Mouse (Mus musculus) kidney, postnatal 14 days (tissue): Measurements from ENCODE around the gene Ipmk.

Experiments
- DNase-seq: peaks from one replicate; pipeline ENCODE4 v3.0.0; 2022; ENCODE audit warnings: mixed read lengths

Gene Ipmk

GRCm38 (mm10) chr10:71342030-71342805, 5.3 kb upstream of the Ipmk start:
- peak; percentile 62 for DNase-seq

DNA sequence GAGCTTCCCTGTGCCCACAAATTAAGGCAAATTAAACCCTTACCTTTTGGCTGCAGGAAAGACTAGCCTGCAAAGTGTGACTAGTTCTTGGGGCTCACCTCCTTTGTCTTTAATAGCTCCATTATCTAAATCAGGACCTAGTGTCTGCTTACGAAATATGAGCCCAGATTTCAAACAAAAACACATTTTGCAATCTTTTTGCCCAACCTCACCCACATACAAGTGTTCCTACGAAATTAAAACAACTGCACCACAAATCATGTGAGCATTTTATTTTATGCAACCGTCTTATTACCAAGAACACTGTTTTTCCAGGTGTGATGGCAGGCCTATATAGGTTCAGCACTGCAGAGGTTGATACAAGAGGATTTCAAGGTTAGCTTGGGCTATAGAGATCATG, 4.4 kb upstream of the Ipmk start:
- no peak for DNase-seq

DNA sequence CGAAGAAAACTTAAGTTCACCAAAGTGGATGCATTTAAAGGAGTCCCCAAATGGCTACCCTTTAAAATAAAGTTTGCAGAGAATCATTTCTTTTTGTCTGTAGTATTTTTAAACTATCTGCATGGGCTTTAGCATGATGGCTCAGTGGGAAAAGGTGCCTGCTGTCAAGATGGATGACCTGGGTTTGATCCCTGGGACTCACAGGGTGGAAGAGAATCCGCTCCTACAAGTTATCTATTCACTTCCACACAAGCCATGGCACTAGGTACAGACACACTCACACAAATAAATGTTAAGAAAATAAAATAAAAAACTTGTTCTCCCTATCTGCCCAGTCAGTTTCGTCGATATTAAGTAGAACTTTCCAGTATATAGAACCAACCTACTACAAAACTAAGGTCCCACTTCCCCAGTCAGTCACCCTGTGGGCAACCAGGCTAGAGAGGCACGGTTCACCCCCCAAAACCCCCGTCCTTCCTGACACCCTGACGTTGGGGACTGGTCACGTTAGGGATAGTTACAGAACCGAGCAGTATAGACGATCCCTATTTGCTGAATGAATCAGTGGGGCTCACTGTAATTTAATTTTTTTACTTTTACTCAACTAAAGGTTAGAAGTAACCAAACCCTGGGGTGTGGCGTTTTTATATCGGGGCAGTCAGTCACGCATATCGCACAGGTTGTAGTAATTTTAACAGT, 3.8 kb upstream of the Ipmk start:
- no peak for DNase-seq

DNA sequence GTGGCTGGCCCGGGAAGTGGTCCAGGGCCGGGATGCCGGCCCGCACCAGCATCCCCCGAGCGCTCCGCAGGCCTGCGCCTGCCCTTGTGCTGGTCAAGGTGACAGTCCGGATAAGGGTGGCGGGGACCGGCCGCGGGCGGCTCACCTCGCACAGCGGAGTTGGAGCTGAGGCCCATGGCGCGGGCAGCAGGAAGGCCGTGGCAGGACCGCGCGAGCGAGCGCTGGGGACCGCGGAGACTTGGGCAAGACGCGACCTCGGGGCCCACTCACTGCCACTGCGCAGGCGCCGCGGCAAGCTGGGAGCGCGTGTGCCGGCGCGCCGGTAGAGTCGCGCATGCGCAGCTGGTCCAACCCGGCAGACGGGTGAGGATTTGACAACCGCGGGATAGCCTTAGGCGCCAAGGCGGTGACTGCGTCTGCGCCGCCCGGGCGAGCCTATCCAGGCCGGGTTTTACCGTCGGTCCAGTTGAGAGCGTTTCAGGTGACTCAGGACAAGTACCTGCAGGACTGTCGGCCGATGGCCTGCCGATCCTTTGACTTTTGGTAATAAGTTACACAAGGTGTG, 2.9 kb upstream of the Ipmk start, which contains the start of gene Cisd1:
Gene Cisd1, minus strand, starts transcription at position 376 of the 565 bp plus-strand sequence.
- DNase-seq, result peak; percentile 97

- no peak for DNase-seq
Measured at GRCm38 (mm10) chr10:71346106-71346505, 1.5 kb upstream of the Ipmk start.

DNA sequence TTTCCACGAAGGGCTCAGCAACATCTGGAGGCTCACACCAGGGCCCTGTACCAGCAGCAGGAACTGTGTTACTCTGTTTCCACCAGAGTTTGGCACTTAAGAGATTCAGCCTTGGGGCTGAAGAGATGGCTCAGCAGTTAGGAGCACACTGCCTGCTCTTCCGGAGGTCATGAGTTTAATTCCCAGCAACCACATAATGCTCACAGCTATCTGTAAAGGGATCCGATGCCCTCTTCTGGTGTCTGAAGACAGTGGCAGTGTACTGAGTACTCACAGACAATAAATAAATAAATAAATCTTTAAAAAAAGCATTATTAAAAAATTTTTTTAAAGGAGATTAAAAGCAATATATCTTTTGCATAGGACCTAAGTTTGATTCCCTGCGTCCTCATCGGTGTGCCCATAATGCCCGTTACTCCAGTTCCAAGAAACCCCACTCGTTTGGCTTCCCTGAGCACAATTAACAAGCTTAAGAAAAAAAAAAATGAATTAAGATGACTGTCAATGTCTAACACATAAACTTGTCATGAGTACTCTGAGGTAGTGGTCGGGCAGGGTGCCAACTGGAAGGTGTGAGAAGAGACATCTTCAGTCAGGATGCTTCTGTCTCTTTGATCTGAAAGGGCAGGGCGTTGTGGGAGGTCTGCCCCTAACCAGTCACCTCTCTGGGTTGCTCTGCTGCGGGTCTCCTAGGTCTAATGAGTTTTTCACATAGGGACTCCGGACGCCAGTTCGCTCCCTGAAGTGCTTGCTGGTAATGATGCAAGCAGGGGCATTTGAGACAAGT, 648 bp upstream of the Ipmk start:
- peak; percentile 43 for DNase-seq

- peak; percentile 58 for DNase-seq
Measured at GRCm38 (mm10) chr10:71347964-71348636, 537 bp downstream of the Ipmk start.

GRCm38 (mm10) chr10:71348637-71349280, 1.2 kb downstream of the Ipmk start:
- DNase-seq, result no peak

DNA sequence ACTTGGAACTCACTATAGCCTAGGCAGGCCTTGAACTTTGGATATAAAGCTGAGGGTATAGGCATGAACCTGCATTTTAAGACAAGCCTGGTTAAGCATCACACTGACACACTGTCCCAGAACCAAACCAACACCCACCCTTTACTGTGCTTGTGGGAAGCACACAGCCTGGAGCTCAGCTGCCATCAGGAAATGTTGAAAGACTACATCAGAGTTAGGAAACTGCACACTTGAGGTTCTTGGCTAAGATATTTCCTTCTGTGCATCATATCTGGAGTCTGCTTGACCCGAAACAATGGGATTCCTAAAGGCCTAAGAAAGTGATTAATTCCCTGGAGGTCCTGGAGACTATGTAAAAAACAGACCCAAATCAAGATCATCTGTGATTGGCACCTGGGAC, 1.7 kb downstream of the Ipmk start:
- no peak for DNase-seq

DNA sequence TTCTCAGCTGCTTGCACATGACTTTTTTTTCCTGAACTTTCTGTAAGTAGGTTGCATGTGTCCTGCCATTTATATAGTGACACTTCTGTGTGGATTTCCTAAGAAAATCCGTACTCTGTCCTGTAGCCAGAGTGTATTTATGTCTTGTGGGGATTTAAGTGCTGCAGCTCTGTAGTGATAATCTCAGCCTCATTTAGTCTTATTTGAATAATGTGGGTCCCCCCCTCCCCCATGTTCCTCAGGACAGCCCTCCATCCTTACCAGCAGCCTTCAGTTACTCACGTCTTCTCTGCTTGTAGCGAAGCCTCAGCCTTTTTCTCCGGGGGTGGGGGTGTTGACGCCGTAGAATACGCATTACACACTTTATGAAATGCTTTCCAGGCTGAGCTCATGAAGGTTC, 3.7 kb downstream of the Ipmk start:
- DNase-seq, result no peak

DNA sequence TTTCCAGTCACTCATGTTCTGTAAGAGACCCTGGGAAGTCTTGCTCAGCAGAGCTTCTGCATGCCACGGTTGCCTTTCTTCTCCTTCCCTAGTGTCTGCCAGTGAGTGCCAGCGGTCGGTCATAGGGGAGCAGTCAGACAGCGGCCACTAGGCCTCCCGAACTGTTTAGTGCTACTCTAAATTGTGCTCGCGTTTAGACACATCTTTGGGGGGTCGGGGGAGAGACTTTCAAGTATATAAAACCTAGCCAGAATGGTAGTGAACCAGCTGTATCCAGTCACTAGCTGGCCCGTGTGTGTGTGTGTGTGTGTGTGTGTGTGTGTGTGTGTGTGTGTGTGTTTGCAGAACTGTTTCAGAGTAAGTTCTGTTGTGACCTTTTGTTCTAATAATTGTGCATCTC, 6.3 kb downstream of the Ipmk start:
- peak; percentile 40 for DNase-seq

DNA sequence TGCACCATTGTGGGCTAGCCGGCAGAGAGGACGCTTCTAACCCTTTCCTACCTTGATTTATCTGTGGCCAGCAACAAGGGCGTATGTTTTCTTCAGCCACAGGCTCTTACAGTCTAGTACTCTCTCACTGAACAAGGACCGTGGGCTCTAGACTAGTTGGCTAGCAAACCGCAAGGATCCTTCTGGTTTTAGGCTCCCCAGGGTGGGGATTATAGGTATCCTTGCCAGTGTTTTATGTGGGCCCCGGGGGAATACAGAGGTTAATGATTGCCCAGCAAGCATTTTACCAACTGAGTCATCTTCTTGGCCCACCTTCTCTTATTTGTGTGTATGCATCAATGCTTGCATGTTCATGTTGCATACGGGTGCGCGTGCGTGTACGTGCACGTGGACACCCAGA, 7.4 kb downstream of the Ipmk start:
- no peak for DNase-seq

DNA sequence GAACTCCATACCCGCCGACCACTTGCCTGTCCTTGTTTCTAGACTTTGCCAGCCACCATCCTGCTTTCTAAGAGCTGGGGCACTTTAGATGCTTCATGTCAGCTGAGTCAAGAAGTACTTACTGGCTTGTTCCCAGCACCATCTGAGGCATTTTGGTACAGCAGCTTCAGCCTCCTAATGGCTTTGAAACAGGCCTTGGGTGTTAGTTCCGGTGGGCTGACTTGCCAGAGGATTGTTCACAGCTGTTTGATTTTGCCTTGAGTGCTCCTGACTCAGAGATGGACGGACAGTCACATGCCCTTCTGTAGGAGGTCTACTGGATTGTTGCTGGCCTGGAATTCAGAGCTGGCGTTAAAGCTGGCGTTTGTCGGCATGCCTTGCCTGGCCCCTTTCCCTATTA, 13.5 kb downstream of the Ipmk start:
- DNase-seq, result no peak

DNA sequence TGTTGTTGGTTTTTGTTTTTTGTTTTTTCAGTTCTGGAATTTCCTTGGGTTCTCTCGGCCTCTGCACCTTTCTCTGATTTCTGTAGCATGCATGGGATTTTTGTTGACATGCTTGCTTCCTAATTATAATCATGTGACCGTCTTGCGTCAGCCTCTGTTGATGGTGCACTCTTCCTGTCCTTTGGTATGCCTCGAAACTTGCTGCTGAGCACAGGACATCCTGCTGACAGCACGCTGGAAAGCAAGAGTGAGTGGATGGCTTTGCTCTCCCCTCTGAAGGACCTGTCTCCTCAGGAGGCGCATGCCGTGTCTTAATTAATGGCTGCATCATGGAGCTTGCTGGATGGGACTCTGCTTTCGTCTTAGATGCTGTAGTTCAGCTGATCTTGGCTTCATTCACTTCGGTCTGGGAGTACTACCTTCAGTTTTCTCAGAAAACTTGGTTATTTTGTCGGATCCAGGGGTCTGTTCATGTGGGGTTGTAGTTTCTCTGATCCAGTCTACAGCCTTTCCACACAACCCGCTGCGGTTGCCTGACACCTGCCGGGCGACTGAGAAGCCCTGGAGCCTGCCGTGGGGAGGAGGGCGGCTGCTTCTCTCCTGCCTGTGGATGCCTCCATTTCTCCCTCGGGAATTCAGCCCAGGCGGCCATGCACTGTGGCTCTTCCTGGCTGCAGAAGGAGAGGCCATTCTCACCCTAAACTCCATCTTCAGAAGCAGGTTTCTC, 14.4 kb downstream of the Ipmk start:
- DNase-seq, result peak; percentile 49

DNA sequence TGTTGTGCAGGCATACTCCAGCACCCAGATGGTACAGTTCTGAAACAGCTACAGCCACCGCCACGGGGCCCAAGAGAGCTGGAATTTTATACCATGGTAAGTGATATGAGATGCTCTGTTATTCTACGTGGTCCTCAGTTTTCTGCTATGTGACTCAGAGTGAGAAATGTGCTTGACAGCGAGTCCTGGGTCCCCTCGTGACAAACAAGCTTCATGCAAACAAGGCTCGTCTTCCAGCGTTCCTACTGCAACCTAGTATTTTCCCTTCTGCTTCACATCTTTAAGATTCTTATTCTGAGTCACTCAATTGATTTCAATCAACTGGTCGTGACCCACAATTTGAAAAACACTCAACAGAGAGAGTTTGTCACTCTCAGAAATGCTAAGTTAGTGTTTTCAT, 15.9 kb downstream of the Ipmk start:
- no peak for DNase-seq

DNA sequence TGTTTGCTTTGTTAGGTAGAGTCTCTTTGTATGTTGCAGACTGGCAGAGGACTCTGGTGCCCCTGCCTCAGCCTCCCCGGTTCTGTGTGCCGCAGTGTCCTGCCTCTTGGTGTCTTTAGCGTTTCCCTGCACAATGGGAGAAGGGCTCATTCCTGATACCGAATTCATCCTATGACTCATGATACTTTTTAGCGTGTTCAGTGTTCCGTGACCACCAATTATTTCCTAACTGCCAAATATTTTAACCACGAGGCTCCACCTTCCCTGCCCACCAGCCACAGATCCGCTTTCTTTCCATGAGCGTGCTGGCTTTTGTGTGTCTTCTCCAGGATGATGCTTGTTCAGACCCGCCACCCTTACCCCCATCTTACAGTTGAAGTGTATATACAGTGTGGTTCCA, 16.3 kb downstream of the Ipmk start:
- DNase-seq, result no peak

DNA sequence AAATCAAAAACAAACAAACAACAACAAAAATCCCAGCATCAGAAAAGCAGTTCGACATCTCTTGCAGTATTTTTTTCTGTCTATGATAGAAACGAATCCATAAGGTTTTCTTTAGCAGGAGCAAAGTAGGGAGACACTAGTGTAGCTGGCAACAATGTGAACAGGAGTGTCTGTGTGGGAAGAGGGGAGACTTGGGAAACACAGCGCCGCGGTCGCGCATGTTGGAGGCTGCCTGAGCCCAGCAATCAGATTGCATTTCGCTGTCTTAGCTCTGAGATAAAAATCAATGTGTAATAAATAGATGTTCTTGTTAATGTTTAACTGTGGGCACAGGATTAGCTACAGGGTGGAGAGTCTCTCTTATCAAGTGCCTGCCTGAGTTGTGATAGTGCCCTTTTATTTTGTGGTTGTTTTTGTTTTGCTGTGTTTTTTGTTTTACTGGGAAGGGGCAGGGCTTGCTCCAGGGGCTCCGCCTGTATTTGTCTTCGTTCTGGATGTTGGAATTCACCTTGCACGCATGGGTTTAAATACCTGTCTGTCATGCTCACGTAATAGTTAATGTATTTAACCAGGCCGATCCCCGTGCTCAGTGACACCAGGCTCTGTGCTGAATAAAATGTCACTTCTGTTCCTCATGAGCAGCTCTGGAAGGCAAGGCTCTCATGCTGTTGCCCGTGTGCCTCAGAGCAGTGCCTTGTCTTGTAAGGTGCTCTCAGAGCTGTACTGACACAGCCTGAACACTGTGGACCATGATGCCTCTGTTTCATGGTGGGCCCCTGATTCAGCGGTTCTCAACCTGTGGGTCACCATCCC, 20.8 kb downstream of the Ipmk start:
- DNase-seq, result peak; percentile 45

DNA sequence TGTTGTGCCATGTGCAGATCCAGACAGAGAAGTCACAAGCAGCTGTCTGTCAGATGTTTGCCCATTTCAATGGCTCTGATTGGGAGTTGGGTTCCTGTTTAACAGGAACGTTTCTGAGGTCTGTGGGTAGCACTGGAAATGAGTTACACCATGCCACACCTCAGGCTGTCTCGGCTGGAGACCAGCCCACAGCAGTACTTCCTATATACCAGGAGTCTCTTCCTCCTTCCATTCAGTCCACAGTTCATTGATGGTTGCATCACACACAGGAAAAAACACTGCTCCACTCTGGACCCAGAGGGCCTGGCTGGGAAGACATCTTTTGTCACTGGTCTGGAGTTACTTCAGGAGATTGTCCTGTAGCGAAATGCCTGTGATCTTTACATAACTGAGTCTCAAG, 21.9 kb downstream of the Ipmk start:
- no peak for DNase-seq

DNA sequence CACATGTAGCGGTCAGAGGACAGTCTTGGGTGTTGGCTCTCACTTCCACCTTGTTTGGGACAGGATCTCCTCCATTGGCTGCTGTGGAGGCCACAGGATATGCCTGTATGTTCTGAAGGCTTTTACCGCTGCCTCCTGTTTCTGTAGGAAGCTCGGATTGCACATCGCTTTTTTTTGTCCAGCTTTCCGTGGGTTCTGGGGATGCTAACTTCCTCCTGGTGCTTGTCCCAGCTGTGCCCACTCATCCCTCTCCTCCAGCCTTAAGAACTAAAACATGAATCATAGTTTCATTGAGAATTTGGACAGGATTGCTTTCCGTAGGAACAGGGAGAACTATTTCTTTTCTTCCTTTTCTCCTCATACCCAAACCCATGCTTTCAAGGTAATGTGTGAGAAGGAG, 24.3 kb downstream of the Ipmk start:
- no peak for DNase-seq

GRCm38 (mm10) chr10:71373706-71374105, 26.1 kb downstream of the Ipmk start:
- DNase-seq, result no peak

GRCm38 (mm10) chr10:71376014-71376413, 28.5 kb downstream of the Ipmk start:
- no peak for DNase-seq
